Mouse (Mus musculus): ENCODE measurements at regions not wholly inside any gene's neighbourhood (a gene's known extent, or its start where the extent isn't known, plus 50 kb on each side); places are given as distances from the start of the nearest gene placed in this dataset.

DNA sequence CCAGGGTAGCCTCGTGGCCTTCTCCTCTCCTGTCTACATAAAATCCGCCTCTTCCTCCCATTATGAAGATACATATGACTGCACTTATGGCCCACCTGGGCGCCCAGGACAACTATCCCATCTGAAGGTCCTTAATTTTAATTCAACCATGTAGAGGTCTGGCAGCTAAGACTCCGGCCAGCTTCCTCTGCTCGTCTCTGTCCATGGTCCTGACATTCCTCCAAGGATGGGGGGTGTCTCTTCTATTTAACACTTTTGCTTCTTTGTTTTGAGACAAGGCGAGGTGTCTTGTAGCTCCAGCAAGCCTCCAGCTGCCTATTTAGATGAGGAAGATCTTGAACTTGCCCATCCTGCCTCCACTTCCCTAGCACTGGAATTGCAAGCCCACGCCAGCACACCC, 83.0 kb upstream of the Unc5b start:
- no peak overlapping the region for H3K4me2 ChIP-seq (ENCODE audit: insufficient read depth, low read depth, poor library complexity, severe bottlenecking)
- H3K4me3 ChIP-seq (replicated peaks in 1 of 3; ENCODE audit: low read depth in 2 of 3, low read length in 2 of 3, poor library complexity in 1 of 3), result no peak overlapping the region
- H3K4me1 ChIP-seq (ENCODE audit: control insufficient read depth in 1 of 2, insufficient read depth in 2 of 2), result no peaks in the 10 kb centered on the region; a peak in 1 of 4 replicates
- no peaks in the 10 kb centered on the region for H3K79me2 ChIP-seq (replicated peaks; ENCODE audit: control insufficient read depth, extremely low read depth, insufficient read depth, poor library complexity, severe bottlenecking)
- no peak overlapping the region for H3K9ac ChIP-seq (ENCODE audit: insufficient read depth, low read depth)
- TF ChIP-seq POLR2A (IDR thresholded peaks at IDR 0.05; ENCODE audit: low read depth, low read length) (no peak), CHD1 (IDR thresholded peaks at IDR 0.05; ENCODE audit: low read depth, low read length) (no peak), HCFC1 (IDR thresholded peaks at IDR 0.05; ENCODE audit: low read depth, low read length) (no peak)
- in situ Hi-C loops (cut with MboI; ENCODE audit: low pct_ligation_motif_present, low pct_unique_long_range_greater_than_20kb, low sequenced_read_pairs) (no loop called here), dilution Hi-C loops (cut with MboI; ENCODE audit: extremely low pct_ligation_motif_present, extremely low pct_unique_long_range_greater_than_20kb, low sequenced_read_pairs) (no loop called here)
- no peak for DNase-seq (ENCODE audit: extremely low read depth)
- no peak overlapping the region for H3K27ac ChIP-seq (ENCODE audit: insufficient read depth, low read depth)
- peaks cover 66% of the 10 kb centered on the region for H3K27me3 ChIP-seq (replicated peaks)
- H3K36me3 ChIP-seq (replicated peaks in 1 of 2; ENCODE audit: control insufficient read depth in 1 of 2, insufficient read depth in 1 of 2, low read length in 1 of 2), result no peaks in the 10 kb centered on the region
- H3K9me3 ChIP-seq (replicated peaks; ENCODE audit: low read length), result peaks cover 2% of the 10 kb centered on the region

DNA sequence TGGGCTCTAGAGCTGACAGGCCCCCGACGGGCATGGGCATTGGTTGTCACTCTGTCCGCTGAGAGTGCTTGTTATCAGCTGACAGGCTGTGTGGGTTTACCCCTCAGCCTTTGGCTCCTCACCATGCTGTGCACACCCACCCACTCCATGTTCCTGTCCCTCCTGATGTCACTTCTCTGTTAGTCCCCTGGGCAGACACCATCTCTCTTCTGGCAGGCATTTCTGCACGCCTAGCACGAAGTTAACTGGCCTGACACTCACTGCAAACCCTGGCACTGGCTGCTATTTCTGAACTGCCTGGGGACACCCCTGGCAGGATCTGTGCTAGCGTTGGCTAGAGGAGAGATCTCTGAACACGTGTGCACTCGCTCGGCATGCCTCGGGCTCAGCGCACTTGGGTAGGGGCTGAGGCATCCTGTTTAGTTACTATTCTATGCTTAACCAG, 82.1 kb upstream of the Unc5b start:
- in situ Hi-C loops (cut with MboI; ENCODE audit: low pct_ligation_motif_present, low pct_unique_long_range_greater_than_20kb, low sequenced_read_pairs), result no loop called here
- H3K4me3 ChIP-seq (replicated peaks in 1 of 3; ENCODE audit: low read depth in 2 of 3, low read length in 2 of 3, poor library complexity in 1 of 3), result no peak overlapping the region
- TF ChIP-seq RAD21 (IDR thresholded peaks at IDR 0.05; ENCODE audit: low read depth, low read length) (no peak), ELF1 (IDR thresholded peaks at IDR 0.05; ENCODE audit: low read depth, low read length) (no peak), TBP (conservative IDR thresholded peaks at IDR 0.05; ENCODE audit: low read depth, low read length) (no peak), BHLHE40 (IDR thresholded peaks at IDR 0.05; ENCODE audit: low read depth, low read length) (no peak), SMC3 (IDR thresholded peaks at IDR 0.05; ENCODE audit: low read depth, low read length) (no peak), ZKSCAN1 (IDR thresholded peaks at IDR 0.05; ENCODE audit: borderline replicate concordance, low read depth, low read length) (no peak), POLR2A (IDR thresholded peaks at IDR 0.05; ENCODE audit: low read depth, low read length) (no peak), ZNF384 (IDR thresholded peaks at IDR 0.05; ENCODE audit: low read depth, low read length) (no peak), JUND (conservative IDR thresholded peaks at IDR 0.05; ENCODE audit: low read depth, low read length) (no peak), GABPA (IDR thresholded peaks at IDR 0.05; ENCODE audit: insufficient replicate concordance, low read depth, low read length) (no peak), SIN3A (IDR thresholded peaks at IDR 0.05; ENCODE audit: low read length) (no peak), CTCF (conservative IDR thresholded peaks at IDR 0.05 in 1 of 2, IDR thresholded peaks at IDR 0.05 in 1 of 2; ENCODE audit: low read depth in 2 of 2, low read length in 2 of 2) (no peak), KAT2A (IDR thresholded peaks at IDR 0.05; ENCODE audit: insufficient replicate concordance, low read length) (no peak), PAX5 (IDR thresholded peaks at IDR 0.05; ENCODE audit: low read length) (no peak), USF2 (conservative IDR thresholded peaks at IDR 0.05; ENCODE audit: low read depth, low read length) (no peak), E2F4 (IDR thresholded peaks at IDR 0.05; ENCODE audit: insufficient replicate concordance, low read depth, low read length) (no peak), ETS1 (conservative IDR thresholded peaks at IDR 0.05; ENCODE audit: low read depth, low read length) (no peak)

More for the DNA sequence above, 82.1 kb upstream of the Unc5b start:
- no peaks in the 10 kb centered on the region for H3K79me2 ChIP-seq (replicated peaks; ENCODE audit: control insufficient read depth, extremely low read depth, insufficient read depth, poor library complexity, severe bottlenecking)
- H3K27ac ChIP-seq (ENCODE audit: insufficient read depth, low read depth), result no peak overlapping the region
- H3K36me3 ChIP-seq (replicated peaks in 1 of 2; ENCODE audit: control insufficient read depth in 1 of 2, insufficient read depth in 1 of 2, low read length in 1 of 2), result no peaks in the 10 kb centered on the region
- no peak for DNase-seq (ENCODE audit: extremely low read depth)
- H3K9me3 ChIP-seq (replicated peaks; ENCODE audit: low read length), result peaks cover 2% of the 10 kb centered on the region
- peaks cover 63% of the 10 kb centered on the region for H3K27me3 ChIP-seq (replicated peaks)
- H3K4me2 ChIP-seq (ENCODE audit: insufficient read depth, low read depth, poor library complexity, severe bottlenecking), result no peak overlapping the region
- no peak overlapping the region for H3K9ac ChIP-seq (ENCODE audit: insufficient read depth, low read depth)
- dilution Hi-C loops (cut with MboI; ENCODE audit: extremely low pct_ligation_motif_present, extremely low pct_unique_long_range_greater_than_20kb, low sequenced_read_pairs), result no loop called here
- no peaks in the 10 kb centered on the region; a peak in 1 of 4 replicates for H3K4me1 ChIP-seq (ENCODE audit: control insufficient read depth in 1 of 2, insufficient read depth in 2 of 2)

Data from CH12.LX (cell line).